Mouse (Mus musculus) megakaryocyte-erythroid progenitor cell, adult 5-6 weeks (primary cell): ENCODE measurements at regions not wholly inside any gene's neighbourhood (a gene's known extent, or its start where the extent isn't known, plus 50 kb on each side); places are given as distances from the start of the nearest gene placed in this dataset.
"Not testable (repeated sequence)": the region's sequence is repeated elsewhere in the genome, so short reads cannot be mapped to it uniquely, and the experiment has no call there.

Experiments used
- ATAC-seq: replicated peaks from 2 replicates; pipeline ENCODE4 v1.8.0; 2016; ENCODE audit warnings: mild to moderate bottlenecking, inconsistent platforms; ENCODE audit not compliant: severe bottlenecking, poor library complexity, low FRiP score, low TSS enrichment

DNA sequence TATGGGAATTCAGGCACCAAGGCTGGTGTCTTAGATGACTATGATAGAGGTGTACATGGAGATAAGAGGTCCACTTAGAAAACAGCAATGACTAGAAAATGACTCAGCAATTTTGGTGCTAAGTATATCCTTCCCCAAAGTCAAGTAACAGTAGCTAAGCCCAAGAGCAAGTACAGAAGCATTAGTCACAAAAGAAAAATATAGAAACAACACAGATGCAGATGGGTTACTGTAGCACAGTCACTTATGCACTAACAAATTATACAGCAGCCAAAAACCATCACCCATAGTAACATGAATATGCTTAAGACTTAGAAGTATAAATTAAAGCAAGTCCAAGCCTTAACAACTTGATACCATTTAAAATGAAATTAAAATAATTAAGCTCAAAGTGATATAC lies 378.5 kb upstream of the Meis2 start:
- no peak for ATAC-seq

DNA sequence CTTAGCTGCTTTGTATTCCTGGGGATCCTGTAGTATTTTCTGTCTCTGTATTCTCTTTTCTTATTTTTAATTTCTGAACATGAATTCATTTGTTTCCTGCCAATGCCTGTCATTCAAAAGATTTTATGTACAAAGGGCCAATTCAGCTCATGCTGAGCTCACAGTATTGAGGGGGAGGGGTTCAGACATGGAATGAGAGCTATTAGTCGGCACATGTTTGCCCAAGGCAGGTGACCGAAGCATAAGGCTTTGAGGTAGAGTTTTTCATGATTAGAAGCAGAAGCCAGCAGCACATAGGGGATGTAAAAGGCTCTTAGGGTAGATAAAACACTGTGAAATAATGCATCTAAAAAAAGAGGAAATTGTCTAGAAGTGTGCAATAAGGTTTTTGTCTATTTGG lies 374.6 kb upstream of the Meis2 start:
- ATAC-seq: no peak

GRCm38 (mm10) chr2:116433481-116433880 lies 367.8 kb upstream of the Meis2 start:
- no peak for ATAC-seq

- no peak for ATAC-seq
These were observed 358.5 kb upstream of the Meis2 start for GRCm38 (mm10) chr2:116424131-116424530.

GRCm38 (mm10) chr2:116417428-116418195 lies 352.0 kb upstream of the Meis2 start:
- ATAC-seq: no peak

- ATAC-seq: no peak
These were observed 350.1 kb upstream of the Meis2 start for GRCm38 (mm10) chr2:116415742-116416141.

DNA sequence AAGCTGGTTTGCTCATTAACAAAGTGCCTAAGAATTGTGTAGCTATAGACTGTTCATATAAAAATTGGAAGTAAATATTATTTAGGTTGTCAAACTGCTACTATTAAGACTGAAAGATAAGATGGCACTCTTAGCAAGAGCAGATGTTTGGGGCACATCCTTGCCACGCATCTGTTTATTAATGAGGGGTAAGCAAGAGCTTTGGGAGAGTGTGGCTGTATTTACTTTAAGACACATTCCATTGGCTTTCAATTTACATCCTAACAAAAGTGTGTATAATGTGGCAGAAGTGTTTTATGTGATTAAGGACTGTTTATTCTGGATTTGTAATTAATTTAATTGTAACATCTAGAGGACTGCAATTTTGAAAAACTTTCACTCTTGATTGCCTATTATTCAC lies 336.5 kb upstream of the Meis2 start:
- ATAC-seq: no peak

DNA sequence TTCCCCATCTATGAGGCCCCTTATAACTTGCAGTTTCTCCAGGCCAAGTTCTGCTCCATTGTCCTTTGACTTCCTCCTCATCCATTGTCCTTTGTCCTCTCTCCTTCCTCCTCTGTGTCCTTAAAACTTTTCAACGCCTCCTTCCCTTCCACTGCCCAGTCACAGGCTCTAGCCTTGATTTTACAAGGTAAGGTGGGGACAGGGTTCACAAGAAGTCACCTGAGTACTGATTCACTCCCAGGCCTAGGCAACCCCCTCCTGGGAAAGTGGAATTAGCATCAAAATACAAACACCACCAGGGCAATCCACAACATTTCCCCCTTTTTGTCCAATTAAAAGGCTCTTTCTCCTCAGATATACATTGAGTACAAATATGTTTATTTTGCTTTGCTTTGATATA lies 334.3 kb upstream of the Meis2 start:
- no peak for ATAC-seq

- no peak for ATAC-seq
These were observed 303.2 kb upstream of the Meis2 start for GRCm38 (mm10) chr2:116368811-116369210.

DNA sequence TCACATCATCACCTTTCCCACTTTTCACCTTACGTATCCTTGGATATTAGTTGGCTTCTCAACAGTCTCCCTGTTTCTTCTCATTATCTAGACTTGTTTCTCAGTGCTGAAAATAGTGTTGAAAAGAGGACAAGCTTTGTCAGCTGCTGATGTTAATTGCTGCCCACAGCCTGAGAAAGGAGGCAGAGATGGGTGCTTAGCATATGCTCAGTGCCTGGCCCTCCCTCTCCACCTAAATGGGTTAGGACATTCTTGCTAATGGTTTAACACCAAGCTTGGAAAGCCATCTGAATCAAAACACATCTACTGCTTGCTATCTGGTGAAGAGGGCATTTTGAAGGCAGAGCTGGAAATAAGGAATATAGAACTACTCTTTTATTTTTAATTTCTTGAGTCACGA lies 298.5 kb upstream of the Meis2 start:
- no peak for ATAC-seq

- no peak for ATAC-seq
These were observed 292.5 kb upstream of the Meis2 start for GRCm38 (mm10) chr2:116358145-116358544.

DNA sequence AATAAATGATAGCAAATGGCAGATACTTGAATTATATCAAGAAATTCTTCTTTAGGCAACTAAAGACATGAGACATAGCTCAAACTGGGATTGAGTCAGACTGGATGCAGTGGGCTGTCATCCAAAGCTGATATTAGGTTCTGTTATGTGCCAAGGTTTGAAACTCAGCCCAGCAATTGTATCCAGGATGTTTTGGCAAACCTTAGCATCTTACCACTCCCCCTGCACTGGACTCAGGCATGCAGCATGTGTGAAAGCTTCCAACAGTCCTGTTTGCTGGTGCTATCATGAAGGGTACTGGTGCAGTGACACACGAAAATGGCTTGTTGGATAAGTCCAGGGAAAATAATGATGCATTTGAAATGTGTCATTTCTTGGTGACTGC lies 282.9 kb upstream of the Meis2 start:
- ATAC-seq: no peak

- no peak for ATAC-seq
These were observed 282.3 kb upstream of the Meis2 start for GRCm38 (mm10) chr2:116347827-116348529.

- ATAC-seq: no peak
These were observed 266.2 kb upstream of the Meis2 start for GRCm38 (mm10) chr2:116331801-116332200.

DNA sequence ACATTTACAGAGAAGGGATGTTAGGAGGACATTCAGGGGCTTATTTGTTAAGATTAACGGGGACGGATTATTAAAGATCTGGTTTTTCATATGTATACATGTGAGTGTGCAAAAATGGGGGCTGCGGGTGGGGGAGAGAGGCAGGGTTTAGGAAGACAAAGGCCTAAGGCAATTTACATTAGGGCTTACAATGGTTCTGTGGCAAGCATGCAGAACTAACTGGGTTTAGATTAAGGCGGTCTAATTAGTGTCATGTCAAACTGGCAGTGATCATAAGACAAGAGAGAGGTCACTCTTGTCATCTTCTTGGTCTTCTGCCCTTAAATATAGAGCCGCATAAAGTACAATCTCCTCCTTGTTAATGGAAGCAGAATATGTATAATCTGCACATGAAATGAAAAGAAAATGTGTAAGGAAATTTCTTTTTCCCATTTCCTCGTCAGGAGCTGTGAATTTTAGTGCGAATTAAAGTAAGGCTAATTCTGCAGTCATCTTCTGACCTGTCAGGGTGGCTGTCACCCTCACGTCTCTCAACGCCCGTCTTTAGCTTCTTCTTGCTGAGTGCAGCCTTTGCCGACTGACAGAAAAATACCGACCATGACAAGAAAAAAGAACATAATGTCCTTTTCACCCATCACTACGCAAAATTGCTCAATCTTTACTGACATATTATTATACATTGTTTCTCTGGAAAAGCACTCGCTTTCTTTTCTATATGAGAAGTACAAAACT lies 256.6 kb upstream of the Meis2 start:
- ATAC-seq: no peak

- ATAC-seq: no peak
These were observed 233.9 kb upstream of the Meis2 start for GRCm38 (mm10) chr2:116299551-116299950.

- ATAC-seq: no peak
These were observed 224.2 kb upstream of the Meis2 start for GRCm38 (mm10) chr2:116289886-116290285.

DNA sequence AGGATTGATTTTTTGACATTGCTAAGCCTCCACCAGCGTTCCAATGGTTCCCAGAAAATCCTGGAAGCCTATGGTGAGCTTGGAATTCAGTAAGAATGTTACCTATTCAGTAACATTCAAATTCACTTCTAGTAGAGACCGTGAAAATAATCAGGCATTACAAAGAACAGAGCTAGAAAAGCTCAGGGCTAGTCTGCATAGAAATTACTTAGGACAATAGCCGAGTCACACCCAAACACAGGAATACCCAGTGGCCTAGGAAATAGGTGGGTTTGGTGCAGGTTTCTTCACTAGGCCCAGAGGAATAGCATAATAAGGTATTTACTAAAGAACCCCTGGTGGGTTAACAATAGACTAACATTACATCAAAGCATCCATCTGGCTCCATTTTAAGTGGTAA lies 177.6 kb upstream of the Meis2 start:
- ATAC-seq: not testable (repeated sequence)

GRCm38 (mm10) chr2:116236731-116237130 lies 171.1 kb upstream of the Meis2 start:
- ATAC-seq: no peak

DNA sequence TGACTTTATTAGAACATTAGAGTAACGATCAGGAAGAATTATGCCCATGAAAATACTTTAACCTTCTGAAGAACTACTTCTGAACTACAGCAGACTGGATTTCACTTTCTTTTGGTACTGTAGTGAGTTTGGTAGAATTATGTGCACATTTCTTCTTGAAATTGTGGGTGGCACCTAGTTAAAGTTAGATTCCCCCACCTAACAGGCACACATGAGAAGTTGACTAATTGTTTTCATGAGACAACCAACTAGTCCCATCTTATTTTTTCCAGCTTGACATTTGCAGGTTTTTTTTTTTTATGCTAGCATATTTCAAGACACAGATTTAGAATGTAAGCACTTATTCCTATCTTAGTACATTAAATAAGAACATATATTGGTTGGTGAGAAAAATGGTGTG lies 167.2 kb upstream of the Meis2 start:
- no peak for ATAC-seq
